Mouse (Mus musculus): ENCODE results near the gene Rnf157.
"Not testable (repeated sequence)": the region's sequence is repeated elsewhere in the genome, so short reads cannot be mapped to it uniquely, and the experiment has no call there.

Rnf157 gene

DNA sequence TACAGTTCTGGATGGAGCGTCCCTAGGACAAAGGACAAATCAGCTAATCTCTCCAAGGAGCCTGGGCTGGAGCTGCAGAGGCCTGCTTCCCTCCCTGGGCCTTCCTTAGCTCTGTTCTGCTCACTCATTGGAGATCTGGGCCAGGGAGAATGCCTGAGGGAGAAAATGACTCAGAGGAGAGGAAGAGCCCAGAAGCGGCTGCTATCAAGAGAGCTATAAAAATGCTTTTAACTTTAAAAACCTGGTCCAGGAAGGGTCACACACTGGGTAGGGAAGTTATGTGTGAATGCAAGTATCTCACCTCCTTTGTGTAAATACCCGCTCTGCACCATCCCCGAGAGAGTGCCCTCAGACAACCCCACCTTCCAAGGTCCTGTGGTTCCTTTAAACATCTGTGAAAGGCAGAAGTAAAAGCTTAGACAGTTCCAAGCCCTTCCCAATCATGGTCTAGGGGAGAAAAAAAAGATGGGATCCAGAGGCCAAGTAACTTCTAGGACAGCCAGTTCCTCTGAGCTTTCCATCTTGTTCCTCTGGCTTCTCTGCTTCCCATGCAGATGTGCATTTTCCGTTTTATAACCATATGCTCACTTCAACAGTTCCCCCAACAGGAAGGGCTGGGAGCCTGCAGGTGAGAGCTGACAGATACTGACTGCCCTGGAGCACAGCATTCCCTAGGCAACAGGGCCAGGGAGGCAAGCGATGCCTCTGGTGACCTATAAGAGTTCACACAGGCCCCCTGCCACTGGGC lies 3.5 kb upstream of the Rnf157 start:
- no peak for DNase-seq

DNA sequence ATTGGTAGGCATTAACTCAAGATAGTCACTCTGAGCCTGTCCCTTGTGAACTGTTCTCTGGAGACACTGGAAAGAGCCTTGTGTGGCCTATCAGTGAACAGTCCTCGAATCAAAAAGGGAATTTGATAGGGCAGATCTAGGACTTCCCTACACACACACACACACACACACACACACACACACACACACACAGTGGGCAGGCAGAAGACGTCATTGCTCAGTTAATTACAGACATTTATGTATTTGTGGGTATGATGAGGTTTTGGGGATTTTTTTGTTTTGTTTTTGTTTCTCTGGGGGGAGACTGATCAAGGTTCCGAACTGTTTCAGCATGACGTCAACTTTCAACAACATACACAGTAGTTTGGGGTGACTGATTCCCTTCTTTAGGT lies 795 bp upstream of the Rnf157 start:
- DNase-seq, result no peak

DNA sequence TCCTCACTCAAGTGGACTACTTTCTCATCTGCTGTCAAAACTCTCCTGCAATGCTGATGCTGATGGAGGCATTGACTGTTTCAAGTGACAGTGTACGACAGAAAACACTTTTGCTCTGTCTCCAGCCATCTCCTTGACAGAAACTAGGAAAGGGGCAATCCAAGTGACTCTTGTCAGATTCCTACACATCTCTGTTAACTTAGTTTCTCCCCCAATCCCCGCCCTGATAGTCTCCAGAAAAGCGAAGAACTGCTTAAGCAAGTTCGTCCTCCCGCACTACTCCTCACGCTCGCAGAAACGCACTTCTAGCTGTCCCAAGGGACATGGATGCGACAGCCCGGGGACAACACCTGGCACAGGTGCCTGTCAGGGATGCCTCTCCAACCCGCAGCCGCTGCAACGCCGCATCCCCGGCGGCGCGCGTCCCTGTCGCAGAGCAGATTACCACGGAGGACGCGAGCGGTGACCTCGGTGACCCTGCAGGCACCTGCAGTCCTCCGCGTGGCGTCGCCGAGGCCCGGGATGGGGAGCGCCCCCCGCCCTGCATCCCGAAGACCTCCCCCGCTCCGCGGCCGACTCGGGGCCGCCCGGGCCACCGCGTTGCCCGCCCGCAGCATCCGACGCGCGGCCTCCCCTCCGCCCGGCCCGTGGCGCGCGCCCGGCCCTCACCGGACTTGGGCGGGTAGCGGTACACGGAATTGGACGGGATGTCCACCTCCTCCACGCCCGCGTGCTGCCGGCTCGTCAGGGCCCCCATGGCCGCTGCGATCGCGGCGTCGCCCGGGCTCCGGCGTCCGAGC lies 604 bp downstream of the Rnf157 start:
- DNase-seq, result peak; percentile 58

DNA sequence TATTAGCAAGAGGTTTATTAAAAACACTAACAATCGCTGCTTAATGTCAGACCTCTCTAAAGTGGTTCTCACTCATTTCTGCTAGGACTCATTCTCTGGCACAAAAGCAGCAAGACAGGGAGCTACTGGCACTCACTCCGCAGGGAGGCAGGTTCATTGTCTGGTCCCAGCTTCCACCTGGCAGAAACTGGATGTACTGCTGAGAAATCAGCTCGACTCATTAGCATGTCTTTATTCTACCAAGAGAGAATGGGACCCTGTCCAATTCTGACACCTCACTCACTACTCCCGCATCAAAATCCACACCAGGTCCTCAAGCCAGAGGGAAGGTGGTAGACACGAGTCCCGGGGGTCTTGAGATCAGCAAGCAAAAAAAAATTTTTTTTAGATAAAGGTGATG lies 1.2 kb downstream of the Rnf157 start:
- DNase-seq, result no peak

DNA sequence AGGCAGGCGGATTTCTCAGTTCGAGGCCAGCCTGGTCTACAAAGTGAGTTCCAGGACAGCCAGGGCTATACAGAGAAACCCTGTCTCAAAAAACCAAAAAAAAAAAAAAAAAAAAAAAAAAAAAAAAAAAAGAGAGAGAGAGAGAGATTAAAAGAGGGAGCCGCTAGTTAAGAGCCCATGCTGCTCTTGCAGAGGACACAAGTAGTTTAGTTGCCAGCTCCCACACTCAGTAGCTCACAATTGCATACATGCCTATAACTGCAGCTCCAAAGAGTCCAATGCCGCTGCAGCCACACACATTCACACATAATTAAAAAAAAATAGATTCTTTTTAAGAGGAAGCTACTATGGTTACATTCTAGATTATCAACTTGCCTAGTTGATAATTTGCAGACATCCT lies 2.4 kb downstream of the Rnf157 start:
- not testable (repeated sequence) for DNase-seq

DNA sequence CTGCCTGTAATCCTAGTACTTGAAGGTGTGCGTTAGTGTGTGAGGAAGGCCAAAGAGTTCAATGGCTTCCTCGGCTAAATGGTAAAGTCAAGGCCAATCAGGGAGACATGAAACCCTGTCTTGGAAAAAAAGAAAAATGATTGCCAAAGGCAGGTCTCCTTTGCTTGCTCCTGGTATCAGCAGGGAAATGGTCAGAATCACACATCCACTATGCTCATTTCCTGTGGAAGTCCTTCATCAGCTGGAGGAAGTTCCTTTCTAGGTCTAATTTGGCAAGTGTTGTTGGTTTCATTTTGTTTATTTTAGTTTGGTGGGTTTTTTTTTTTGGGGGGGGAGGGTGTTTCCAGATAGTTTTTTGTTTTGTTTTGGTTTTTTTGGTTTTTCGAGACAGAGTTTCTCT lies 3.8 kb downstream of the Rnf157 start:
- no peak for DNase-seq

DNA sequence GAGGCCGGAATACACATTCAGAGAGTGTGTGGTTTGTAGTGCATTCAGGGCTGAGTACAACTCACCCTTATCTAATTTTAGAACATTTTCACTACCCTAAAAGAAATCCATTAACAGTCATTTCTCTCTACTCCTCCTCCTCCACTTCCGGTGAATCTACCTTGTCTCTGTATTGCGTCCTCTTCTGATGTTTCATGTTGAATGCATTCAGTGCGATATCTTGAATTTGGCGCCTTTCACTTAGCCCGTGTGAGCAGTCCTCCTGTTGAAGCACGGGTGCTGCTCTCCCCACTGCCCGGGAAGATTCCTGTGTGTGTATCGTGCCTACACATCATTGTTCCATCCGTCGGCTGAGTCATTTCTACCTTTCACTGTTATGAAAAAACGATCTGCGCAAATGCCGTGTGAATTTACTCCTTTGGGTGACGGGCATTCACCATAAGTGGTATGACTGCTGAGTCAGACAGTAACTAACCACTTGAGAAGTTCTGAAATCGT lies 6.6 kb downstream of the Rnf157 start:
- DNase-seq, result no peak

DNA sequence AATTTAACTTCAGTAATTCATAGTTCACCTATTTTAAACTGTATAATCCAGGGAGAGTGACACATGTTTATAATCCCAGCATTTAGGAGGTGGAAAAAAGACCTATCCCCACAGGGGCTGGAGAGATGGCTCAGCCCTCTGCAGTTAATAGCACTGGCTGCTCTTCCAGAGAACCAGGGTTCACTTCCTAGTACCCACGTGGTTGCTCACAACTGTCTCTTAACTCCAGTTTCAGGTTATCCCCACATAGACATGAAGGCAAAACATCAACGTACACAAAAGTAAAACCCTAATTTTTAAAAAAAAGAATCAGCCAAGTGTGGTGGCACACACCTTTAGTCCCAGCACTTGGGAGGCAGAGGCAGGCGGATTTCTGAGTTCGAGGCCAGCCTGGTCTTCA lies 7.2 kb downstream of the Rnf157 start:
- no peak for DNase-seq

DNA sequence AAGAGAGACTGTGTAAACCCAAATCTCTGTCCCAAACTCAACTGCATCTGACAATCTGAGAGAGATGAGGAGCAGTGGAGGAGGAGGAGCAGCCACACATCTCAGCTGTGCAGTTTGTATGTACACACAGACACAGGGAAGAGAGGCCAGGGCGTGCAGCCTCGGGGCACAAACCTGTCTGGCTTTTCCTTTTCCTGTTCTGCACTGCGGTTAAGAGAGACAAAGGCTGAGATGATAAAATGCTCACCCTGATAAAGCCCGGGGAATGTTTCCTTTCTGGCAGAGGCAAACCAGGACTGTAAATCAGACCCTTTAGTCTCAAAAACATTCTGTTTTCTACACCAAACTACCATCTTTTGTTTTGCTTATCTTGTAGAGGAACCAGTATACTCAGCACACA lies 12.3 kb downstream of the Rnf157 start:
- no peak for DNase-seq

DNA sequence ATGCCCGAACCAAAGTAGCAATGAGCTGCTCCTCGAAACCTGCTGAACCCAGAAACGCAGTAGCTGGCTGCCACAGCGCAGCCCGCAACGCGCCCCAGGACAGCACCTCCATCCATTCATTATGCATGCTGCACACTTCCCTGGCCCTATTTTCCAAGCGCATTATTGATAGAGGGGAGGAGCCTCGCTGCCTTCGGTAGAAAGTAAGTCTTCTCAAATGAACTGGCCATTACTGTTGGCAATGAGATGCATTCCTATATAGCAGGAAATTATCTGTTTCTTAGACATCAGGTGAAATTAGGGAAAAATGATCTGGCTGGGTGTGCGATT lies 14.5 kb downstream of the Rnf157 start:
- no peak for DNase-seq

DNA sequence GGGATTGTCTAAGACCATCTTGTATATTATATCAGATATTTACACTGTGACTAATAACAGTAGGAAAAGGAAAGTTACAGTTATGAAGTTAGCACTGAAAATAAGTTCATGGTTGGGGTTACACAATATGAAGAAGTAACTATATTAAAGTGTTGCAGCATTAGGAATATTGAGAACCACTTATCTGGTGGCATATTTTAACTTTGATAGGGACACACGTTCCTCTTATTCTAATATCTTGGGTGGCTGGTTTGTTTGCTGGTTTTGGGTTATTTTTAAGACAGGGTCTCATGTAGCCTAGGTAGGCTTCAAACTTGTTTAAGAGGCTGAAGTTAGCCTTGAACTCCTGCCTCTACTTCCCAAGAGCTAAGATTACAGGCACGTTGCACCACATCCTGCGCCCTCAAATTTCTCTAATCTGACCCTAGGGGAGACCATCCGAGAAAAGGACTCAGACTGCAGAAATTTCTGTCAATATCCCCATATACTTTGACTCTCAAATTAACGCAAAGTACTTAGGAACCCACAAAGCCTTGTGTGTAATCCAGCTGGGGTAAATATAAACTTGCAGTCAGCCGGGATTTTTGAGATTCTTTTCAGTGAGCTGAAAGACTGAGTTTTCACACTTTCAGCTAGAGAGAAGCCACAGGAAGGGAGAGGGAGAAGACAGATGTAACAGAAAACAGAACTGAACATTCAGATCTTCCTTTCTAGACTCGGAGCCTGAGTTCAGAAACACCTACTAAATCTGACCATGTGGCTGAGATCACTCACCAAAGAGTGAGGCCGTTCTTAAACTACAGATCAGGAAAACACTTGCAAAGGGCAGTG lies 15.1 kb downstream of the Rnf157 start:
- DNase-seq, result no peak

DNA sequence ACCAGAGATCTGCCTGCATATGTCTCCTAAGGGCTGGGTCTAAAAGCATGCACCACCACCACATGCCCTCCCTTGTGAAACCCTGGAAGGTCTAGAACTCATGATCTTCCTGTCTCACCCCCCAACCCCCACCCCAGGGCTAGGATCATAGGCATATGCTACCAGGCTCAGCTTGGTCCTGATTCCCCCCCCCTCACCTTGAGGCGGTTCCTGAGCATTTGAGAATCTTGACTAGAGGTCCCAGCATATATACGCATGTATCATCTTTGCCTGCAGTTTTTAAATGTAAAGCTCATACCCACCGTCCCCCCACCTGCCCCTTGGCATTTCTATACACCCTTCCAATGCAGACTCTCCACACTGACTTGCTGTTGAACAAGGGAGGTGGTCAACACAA lies 15.9 kb downstream of the Rnf157 start:
- no peak for DNase-seq

DNA sequence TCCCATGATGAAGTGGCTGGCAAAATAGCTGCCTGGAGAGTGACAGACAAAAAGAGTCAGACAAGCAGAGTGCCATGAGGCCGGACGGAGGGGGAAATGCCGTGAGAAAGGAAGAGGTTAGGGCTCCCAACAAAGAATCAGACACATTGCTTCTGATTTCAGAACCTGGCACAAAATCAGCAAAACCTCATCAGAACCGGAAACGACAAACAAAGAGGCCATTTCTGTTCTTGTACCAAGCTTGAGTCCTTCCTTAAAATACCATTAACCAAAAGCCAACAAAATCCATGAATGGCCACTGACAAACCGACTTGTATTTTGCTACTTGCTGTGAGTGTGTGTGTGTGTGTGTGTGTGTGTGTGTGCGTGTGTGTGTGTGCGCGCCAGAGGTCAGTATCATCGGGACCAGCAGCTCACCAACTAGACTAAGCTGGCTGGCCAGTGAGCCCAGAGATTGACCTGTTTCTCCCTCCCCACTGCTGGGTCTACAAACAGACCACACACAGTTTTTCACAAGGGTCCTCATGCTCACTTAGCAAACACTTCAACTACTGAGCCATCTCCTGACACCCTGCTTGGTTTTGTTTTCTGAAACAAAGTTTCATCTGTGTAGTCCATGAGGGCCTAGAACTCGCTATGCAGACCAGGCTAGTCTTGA lies 16.4 kb downstream of the Rnf157 start:
- no peak for DNase-seq

DNA sequence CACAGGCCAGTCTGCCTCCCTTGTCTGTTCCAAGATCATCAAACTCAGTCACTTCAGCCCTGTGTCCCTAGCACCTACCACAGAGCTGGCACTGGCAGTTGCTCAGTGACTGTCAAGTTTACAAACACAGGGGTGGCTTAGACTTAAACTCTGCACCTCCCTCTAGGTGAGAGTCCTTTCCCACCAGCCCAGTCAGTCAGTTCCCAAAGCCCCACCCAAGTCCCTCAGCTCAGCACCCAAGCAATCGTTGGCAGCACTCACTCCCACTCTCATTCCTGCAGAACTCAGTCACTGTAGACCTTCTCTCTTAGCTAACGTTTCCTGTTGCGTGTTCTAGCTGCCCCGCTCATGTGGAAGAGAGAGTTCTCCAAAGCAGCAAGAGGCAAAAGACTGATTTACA lies 18.1 kb downstream of the Rnf157 start:
- DNase-seq, result no peak

DNA sequence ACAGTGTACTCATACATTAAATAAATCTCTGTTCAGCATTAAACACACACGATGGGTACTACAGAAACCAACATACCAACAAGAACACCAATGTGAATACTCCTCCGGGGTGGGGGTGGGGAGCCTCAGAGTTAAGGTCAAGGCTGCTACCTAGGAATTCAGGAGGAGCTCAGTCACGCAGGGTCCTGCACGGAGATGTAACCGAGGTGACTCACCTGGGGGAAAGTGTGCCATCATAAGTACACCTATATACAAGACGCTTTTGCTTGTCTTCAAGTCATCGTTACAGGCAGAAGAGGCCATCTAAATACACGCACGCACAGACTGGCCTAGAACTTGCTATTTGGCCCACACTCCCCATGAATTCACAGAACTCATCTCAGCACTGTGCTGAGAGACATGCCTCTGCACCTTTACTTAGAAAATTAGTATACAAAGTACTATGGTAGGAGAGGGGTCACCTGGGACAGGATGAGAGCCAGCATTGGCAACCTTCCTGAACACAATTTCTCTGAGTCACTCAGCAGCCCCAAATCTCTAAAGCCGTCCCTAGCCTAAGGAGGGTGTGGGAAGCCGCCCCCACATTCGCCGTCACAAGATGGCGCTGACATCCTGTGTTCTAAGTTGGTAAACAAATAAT lies 23.9 kb downstream of the Rnf157 start:
- DNase-seq, result peak; percentile 56

DNA sequence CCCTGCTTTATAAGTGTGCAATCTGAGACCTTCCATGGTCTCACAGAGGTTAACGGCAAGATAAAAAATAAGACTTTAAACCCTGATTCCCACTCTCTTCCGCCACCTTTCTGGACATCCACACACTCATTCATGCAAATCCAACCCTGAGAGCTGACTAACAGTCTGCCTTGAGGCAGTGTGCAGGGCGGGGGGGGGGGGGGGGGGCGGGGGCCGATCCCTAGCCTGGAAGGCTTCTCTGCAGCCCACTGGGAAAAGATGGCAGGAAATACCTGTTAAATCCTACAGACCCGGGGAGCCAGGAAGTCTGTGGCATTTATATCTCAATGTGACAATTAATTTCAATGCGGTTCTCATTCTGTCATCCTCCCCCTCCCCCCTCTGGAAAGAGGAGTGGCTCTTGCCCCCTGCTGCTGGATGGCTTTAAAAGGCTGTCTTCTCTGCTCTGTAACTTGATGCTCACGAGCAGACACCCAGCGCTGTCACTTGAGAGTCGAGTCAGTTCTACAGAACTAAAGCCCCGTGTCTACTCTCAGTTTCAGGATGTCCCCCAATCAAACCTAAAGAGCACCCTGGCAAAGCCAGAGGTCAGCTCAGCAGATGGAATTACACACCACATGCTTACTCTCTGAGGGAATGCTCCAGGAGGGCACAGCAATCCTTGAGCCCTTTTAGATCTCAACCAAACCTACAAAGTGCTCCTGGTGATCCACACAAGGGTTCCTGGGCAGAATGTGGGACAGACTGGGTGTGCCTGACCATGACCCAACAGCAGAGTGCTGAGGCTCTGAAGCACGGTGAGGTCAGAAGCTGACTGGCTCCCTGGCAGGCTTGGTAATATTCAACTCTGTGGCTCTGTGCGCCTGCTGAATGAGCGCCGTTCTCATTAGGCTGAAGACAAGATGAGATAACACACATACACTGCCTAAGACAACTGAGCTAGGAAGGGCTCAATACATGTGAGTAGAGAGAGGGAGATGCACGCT lies 25.5 kb downstream of the Rnf157 start:
- DNase-seq, result no peak

DNA sequence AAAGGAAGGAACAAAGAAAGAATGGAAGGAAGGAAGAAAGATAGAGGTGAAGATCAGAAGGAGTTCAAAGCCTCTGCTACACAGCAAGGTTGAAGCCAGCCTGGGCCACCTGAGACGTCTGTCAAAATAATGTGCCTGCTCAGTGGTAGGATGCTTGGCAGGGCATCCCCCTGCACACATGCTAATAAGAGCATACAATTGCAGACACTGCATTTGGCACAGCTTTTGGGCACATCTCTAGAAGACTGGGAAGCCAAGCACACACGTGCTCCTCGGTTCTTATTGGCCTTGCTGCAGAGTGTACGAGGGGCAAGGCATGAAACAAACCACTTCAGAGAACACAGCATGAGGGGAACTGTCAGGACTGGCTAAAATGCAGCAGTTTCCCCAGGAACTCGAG lies 26.8 kb downstream of the Rnf157 start:
- no peak for DNase-seq

DNA sequence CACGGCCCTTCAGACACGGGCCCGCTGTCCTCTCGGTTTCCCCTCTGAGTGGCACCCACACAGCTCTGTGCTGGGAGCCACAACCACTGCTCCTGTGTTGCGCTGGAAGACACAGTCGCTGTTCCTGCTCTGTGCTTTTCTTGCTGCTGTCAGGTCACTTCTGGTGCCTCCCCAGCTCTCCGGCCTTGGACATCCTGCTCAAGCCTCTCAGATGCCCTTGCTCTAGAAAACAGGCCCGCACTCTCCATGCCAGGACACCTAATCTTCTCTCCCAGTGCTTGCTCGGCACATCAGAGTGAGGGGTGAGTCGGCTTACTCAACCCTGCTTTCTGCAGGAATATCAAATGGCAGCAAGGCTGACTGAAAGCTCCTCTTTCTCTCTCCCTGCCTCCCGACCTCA lies 28.7 kb downstream of the Rnf157 start:
- DNase-seq, result no peak

DNA sequence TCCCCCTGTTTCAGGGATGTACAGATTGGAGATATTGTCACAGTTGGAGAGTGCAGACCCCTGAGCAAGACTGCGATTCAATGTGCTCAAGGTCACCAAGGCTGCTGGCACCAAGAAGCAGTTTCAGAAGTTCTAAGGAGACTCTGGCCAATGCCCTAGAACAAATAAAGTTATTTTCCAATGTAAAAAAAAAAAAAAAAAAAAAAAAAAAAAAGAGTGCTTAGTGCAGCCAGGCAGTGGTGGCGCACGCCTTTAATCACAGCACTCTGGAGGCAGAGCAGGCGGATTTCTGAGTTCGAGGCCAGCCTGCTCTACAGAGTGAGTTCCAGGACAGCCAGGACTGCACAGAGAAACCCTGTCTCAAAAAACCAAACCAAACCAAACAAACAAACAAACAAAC lies 29.8 kb downstream of the Rnf157 start:
- not testable (repeated sequence) for DNase-seq

DNA sequence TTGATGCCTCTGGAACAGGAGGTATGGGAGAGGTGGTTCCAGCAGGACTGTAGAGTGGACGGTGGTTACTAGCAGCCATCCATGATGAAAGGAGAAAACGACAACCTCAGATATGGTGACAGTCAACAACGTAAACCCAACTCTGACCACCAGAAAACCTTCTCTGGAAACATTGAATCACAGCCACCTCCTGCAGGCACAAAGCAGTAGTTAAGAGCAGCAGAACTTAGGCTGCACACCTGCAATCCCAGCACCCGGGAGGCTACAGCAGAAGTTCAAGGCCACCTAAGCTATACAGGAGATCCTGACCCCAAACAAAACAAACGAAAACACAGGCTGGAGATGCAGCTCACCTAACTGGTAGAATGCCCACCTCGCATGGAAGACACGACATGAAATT lies 32.1 kb downstream of the Rnf157 start:
- DNase-seq, result no peak

DNA sequence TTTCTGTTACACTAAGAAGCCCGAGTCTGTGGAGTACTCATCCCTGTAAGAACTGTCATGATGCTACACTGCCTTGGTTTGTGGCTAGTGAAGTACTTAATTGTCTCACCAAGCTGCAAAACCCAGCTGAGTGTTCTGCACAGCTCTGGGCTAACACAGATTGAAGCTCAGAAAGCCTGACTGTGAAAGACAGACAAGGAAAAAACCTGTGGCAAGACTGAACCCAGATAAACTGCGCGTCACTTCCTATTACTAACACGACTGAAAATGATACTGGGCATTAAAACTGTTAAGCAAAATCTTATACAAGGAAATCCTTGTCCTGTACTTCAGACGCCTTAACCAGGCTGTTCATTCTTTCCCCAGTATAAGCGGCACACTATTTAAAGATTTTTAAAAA lies 33.3 kb downstream of the Rnf157 start:
- no peak for DNase-seq

Measured in thymus, postnatal 4 days (tissue).